Mouse (Mus musculus): Measurements from ENCODE around the gene Rwdd2b.

Rwdd2b gene

DNA sequence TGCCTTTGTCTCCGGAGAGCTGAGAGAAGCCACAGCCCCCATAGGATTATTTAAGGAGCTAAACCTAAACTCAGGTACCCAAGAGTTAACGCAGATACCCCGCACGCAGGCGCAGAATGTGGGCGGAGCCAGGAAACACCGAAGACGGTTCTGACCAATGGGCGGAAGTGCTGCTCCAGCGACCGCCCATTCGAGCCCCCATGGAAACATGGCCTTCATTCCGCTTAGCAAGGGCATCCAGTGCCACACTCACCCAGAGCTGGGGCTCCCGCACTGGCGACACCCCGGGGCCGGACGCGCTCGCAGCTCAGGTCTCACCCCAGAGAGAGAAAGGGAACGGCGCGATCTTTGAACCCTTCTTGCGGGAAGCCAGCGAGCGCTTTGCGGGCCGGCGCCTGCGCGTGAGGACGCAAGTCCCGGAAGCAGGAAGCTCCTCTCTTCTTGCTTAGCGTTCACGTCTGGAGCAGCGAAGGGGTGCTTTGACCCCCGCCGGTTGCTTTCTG, at the start of gene Rwdd2b:
Rwdd2b (minus strand) TSS at position 390 of the 503 bp plus-strand sequence.
- DNase-seq (ENCODE audit: low read depth, low spot score): peak; percentile 98

- DNase-seq (ENCODE audit: low read depth, low spot score): no peak
Observed at GRCm38 (mm10) chr16:87488605-87489004, 48.2 kb upstream of the Rwdd2b start.

- DNase-seq (ENCODE audit: low read depth, low spot score): no peak
Observed at GRCm38 (mm10) chr16:87486739-87487138, 46.4 kb upstream of the Rwdd2b start.

GRCm38 (mm10) chr16:87484367-87484766, 44.0 kb upstream of the Rwdd2b start:
- no peak for DNase-seq (ENCODE audit: low read depth, low spot score)

GRCm38 (mm10) chr16:87470579-87470978, 30.2 kb upstream of the Rwdd2b start:
- DNase-seq (ENCODE audit: low read depth, low spot score): no peak

DNA sequence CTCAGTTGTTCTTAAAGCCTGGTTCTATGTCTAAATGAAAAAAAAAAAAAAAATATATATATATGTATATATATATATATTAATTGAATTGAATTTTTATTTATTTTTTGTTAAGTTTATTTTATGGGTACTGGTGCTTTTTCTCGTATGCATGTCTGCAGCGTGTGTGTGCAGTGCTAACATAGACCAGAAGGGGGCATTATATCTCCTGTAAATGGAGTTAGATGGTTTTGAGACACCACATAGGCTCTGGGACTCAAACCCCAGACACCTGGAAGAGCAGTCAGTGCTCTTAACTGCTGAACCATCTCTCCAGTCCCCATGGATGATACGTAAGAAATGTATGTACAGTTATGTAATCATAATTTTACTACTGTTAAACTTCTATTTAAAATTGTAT, 18.4 kb upstream of the Rwdd2b start:
- DNase-seq (ENCODE audit: low read depth, low spot score): peak; percentile 42

- peak; percentile 61 for DNase-seq (ENCODE audit: low read depth, low spot score)
Observed at GRCm38 (mm10) chr16:87455180-87455611, 14.8 kb upstream of the Rwdd2b start.

GRCm38 (mm10) chr16:87454419-87455179, 14.2 kb upstream of the Rwdd2b start, which contains the start of gene Usp16:
TSS of gene Usp16 (plus strand) at chr16:87454703.
- DNase-seq (ENCODE audit: low read depth, low spot score): peak; percentile 93

DNA sequence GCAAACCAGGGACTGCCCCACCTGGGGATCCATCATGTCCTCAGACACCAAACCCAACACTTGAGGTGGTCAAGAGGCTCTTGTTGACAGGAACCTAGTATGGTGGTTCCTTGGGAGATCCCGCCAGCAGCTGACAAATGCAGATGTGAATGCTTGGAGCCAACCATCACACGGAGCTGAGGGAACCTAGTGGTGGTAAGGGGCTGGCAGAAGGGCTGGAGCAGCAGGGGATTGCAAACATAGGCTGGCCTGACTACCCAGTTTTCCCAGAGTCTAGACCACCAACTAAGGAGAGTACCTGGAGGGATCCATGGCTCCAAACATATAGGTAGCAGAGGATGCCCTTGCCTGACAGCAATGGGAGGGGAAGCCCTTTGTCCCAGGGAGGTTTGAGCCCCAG, 12.9 kb upstream of the Rwdd2b start:
- DNase-seq (ENCODE audit: low read depth, low spot score): no peak

DNA sequence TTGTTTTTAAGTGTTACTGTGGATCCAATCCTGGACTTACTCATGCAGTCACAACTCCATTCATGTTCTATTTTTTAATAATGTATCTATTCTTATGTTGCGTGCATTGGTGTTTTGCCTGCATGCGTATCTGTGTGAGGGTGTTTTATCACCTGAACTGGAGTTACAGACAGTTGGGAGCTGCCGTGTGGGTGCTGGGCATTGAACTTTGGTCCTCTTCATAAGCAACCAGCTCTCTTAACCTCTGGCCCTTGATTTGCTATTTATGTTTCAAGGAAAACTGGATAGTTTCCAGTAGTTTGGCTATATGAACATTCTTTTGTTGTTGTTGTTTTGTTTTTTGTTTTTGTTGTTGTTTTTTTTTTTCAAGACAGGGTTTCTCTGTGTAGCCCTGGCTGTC, 5.2 kb upstream of the Rwdd2b start:
- no peak for DNase-seq (ENCODE audit: low read depth, low spot score)

DNA sequence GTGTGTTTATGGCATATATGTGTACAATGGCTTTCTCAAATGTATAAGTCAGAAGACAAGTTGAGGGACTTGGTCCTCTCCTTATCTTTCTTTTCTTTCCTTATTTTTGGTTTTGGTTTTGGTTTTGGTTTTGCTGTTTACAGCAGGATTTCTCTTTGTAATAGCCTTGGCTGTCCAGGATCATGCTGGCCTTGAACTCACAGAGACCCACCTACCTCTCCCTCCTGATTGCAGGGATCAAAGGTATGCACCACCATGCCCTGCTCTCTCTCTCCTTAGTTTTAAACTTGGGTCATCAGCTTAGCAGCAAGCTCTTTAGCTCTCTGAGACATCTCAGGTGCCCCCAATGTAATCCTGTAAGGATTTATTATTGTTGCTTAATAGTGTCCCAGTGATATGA, 4.7 kb upstream of the Rwdd2b start:
- no peak for DNase-seq (ENCODE audit: low read depth, low spot score)

GRCm38 (mm10) chr16:87444071-87444470, 3.7 kb upstream of the Rwdd2b start:
- DNase-seq (ENCODE audit: low read depth, low spot score): no peak

GRCm38 (mm10) chr16:87443245-87443644, 2.9 kb upstream of the Rwdd2b start:
- no peak for DNase-seq (ENCODE audit: low read depth, low spot score)

- no peak for DNase-seq (ENCODE audit: low read depth, low spot score)
Observed at GRCm38 (mm10) chr16:87442291-87442690, 1.9 kb upstream of the Rwdd2b start.

- DNase-seq (ENCODE audit: low read depth, low spot score): peak; percentile 70
Observed at GRCm38 (mm10) chr16:87441089-87441488, 716 bp upstream of the Rwdd2b start.

GRCm38 (mm10) chr16:87438697-87439096, 1.7 kb downstream of the Rwdd2b start:
- DNase-seq (ENCODE audit: low read depth, low spot score): no peak

DNA sequence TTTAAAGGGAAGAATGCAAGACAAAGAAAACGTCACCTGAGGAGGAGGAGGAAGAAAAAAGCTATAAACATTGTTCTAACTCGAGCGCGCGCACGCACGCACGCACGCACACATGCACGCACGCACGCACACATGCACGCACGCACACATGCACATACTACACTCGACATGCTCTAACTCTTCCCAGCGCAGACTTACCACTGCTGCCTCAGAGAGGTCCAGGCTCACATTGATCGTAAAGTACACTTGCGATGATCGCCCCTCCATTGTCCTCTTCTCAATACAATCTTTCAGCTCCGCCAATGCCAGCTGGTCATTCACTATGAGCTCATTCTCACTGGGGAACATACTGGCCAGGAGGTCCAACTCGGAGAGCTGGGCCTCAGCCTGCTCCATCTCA, 3.3 kb downstream of the Rwdd2b start:
- DNase-seq (ENCODE audit: low read depth, low spot score): no peak

DNA sequence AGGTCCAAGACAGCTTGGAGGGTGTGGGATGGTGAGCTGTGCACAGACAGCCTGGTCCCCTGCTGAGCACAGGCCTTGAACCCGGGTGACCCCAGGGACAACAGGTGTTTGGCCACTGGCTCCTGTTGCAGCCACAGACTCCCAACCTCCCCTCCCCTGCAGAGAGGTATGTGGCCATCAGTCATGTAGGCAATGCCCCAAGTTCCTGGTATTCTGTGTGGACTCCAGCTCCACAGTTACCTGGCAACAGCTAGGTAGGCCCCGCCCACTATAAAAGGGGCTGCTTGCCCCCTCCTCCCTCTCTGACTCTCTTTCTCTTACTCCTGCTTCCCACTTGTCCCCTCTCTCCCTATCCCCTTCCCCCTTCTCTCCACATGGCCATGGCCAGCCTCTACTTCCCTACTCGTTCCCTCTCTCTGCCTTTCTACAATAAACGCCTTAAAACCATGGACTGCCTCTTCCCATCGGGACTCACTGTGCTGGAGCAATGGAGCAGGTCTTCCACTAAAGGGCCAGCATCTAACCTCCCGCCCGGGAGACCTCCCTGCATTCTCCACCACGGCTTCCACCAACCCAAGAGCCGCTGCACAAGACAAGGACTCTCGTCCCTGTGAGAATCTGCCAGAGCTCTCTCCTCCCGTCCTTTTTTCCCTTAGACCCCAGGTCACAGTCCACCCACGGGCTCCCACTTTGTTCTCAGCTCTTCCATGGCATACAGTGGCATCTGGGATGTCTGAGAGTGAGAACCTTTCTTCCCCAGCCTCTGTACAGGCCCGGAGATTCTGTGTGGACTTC, 4.8 kb downstream of the Rwdd2b start:
- no peak for DNase-seq (ENCODE audit: low read depth, low spot score)

GRCm38 (mm10) chr16:87434946-87435345, 5.4 kb downstream of the Rwdd2b start:
- DNase-seq (ENCODE audit: low read depth, low spot score): no peak

DNA sequence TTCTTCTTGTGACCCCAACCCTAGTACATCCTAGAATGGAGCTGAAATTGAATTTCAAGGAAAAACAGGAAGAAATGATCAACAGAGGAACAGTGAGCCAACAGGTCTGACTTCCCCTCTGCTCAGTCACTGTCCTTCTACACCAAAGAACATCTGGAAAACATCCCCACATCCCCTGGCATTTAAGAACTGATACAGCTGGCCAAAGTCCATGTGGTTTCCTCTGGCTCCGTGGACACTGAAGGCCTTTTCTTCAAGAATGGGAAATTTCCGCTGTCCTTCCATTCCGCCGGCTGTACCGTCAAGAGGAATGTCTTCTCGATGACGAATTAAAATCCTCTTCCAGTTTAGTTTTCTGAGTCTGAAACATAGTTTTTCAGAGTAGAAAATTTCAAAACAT, 6.1 kb downstream of the Rwdd2b start:
- peak; percentile 53 for DNase-seq (ENCODE audit: low read depth, low spot score)

GRCm38 (mm10) chr16:87432033-87432814, 8.1 kb downstream of the Rwdd2b start, which contains the start of gene Ltn1:
TSS of gene Ltn1 (minus strand) at chr16:87432612.
- DNase-seq (ENCODE audit: low read depth, low spot score): peak; percentile 100

GRCm38 (mm10) chr16:87427516-87427915, 12.9 kb downstream of the Rwdd2b start:
- DNase-seq (ENCODE audit: low read depth, low spot score): no peak
